ENCODE assay signal across 17 mouse cellular contexts in the genomic region with DNA sequence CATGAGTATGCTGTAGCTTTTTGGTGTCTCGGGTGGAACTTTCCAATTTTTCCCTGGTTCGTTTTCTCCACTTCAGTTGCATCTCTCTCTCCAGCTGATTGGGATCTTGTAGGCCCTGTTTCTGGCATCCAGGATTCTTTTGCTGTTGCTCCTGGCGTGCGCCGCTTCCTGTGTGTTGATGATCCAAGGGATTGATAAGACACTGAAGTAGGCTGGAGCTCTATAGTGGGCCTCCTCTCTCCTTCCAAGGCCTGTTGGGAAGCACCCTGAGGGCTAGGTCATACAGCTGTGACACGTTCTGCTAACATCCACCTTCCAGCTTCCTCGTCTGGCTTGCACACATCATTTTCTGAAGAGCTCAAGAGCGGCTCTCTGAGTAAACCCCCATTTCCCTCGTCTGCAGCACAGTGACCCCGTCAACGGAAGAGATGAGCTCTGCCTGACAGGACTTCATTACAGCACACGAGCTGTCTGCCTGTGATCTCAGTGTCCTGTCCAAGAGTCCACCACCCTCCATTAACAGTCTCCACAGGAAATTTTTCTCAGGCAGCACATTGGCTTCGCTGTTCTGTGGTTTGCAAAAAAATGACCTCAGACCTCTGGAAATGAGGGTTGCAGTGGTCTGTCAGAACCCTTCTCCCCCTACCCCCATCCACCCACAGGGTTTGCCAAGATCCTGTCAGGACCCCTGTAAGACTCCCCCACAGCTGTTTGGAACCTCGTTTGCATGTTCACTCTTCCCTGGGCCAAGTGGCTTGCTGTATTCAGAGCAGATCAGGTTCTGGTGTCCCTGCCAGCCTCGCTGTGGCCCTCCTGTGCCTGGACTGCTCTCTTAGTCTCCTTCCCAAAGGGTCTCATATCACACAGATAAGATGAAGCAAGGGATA. TPM values are rescaled to one million over a fixed set of nuclear protein-coding genes. Genes with fewer than 3 reads are reported as not detected.
DNase-seq lines count a peak whose midpoint lies in the region; ATAC-seq lines count a peak whose summit lies in the region.
"Had no signal": no experiment of that assay in that cellular context is flagged by ENCODE, and none has a peak within 500 bp of the region (broad histone marks: within the 10 kb centered on the region; RNA-seq: fewer than 3 reads in every experiment).

No protein-coding gene starts in this region.

- H3K4me2 ChIP-seq in embryonic facial prominence, embryonic 14.5 days (ENCODE audit: low read depth, low read length): no peak overlapping the region
- H3K4me2 ChIP-seq in kidney, embryonic 16.5 days (replicated peaks; ENCODE audit: low read depth, low read length): no peak overlapping the region
- no peak overlapping the region for H3K4me2 ChIP-seq in midbrain, embryonic 12.5 days (replicated peaks)
- H3K4me2 ChIP-seq in midbrain, embryonic 11.5 days: no peak overlapping the region
- no peak overlapping the region for H3K4me2 ChIP-seq in midbrain, embryonic 14.5 days (ENCODE audit: low read length)
- H3K4me2 ChIP-seq: heart, embryonic 13.5 days; liver, embryonic 12.5 days had no signal

- H3K9me3 ChIP-seq in embryonic facial prominence, embryonic 14.5 days (ENCODE audit: control insufficient read depth, low read length): no peaks in the 10 kb centered on the region
- H3K9me3 ChIP-seq in embryonic facial prominence, embryonic 10.5 days: no peaks in the 10 kb centered on the region
- no peaks in the 10 kb centered on the region for H3K9me3 ChIP-seq in kidney, embryonic 16.5 days (ENCODE audit: low read length)
- H3K9me3 ChIP-seq in midbrain, embryonic 12.5 days: no peaks in the 10 kb centered on the region
- H3K9me3 ChIP-seq in midbrain, embryonic 11.5 days (ENCODE audit: control insufficient read depth, low read length): no peaks in the 10 kb centered on the region
- no peaks in the 10 kb centered on the region for H3K9me3 ChIP-seq in midbrain, embryonic 14.5 days (ENCODE audit: control insufficient read depth, low read length)
- H3K9me3 ChIP-seq: heart, embryonic 13.5 days; limb, embryonic 10.5 days; liver, embryonic 12.5 days had no signal

- DNase-seq in embryonic facial prominence, embryonic 14.5 days (ENCODE audit: low spot score): peak; percentile 37
- no peak for DNase-seq in embryonic facial prominence, embryonic 10.5 days (ENCODE audit: low spot score)
- no peak for DNase-seq in kidney, postnatal 36 days
- DNase-seq in midbrain, embryonic 11.5 days (ENCODE audit: low spot score, missing footprints): no peak
- no peak for DNase-seq in midbrain, embryonic 14.5 days
- no peak for DNase-seq in gastrocnemius, postnatal 36 days
- DNase-seq: adrenal gland, postnatal 14 days; cerebellum, adult 9-11 months; right cerebral cortex, adult 18-20 months; spleen, adult 18-20 months had no signal

- no peak overlapping the region for H3K4me3 ChIP-seq in embryonic facial prominence, embryonic 14.5 days (ENCODE audit: low read depth, low read length)
- no peak overlapping the region for H3K4me3 ChIP-seq in embryonic facial prominence, embryonic 10.5 days
- H3K4me3 ChIP-seq in kidney, embryonic 16.5 days (ENCODE audit: low read length): no peak overlapping the region
- no peak overlapping the region for H3K4me3 ChIP-seq in midbrain, embryonic 12.5 days
- H3K4me3 ChIP-seq in midbrain, embryonic 11.5 days (ENCODE audit: low read depth, low read length): no peak overlapping the region
- no peak overlapping the region for H3K4me3 ChIP-seq in midbrain, embryonic 14.5 days (replicated peaks; ENCODE audit: low read depth, low read length)
- H3K4me3 ChIP-seq: heart, embryonic 13.5 days; limb, embryonic 10.5 days; liver, embryonic 12.5 days had no signal

- no peak overlapping the region for H3K27ac ChIP-seq in embryonic facial prominence, embryonic 14.5 days (replicated peaks; ENCODE audit: low read depth, low read length)
- no peak overlapping the region for H3K27ac ChIP-seq in embryonic facial prominence, embryonic 10.5 days (replicated peaks)
- H3K27ac ChIP-seq in kidney, embryonic 16.5 days (ENCODE audit: low read length): no peak overlapping the region
- peak overlapping the region; percentile 56; the same call in 1 of the 2 replicates for H3K27ac ChIP-seq in midbrain, embryonic 12.5 days (replicated peaks)
- H3K27ac ChIP-seq in midbrain, embryonic 11.5 days (ENCODE audit: low read depth, low read length): no peak overlapping the region
- H3K27ac ChIP-seq in midbrain, embryonic 14.5 days (replicated peaks; ENCODE audit: low read depth, low read length): 0 out of 2 replicates have a peak overlapping the region, but pooled peaks have one; percentile 2
- H3K27ac ChIP-seq: heart, embryonic 13.5 days; limb, embryonic 10.5 days; liver, embryonic 12.5 days had no signal

- H3K4me1 ChIP-seq in embryonic facial prominence, embryonic 14.5 days (ENCODE audit: control insufficient read depth, insufficient read depth, low read length): 0 out of 2 replicates have a peak, but pooled peaks cover 2% of the 10 kb centered on the region
- H3K4me1 ChIP-seq in embryonic facial prominence, embryonic 10.5 days: peaks cover 11% of the 10 kb centered on the region
- H3K4me1 ChIP-seq in kidney, embryonic 16.5 days (ENCODE audit: insufficient read depth, low read length): peaks cover 21% of the 10 kb centered on the region
- peaks cover 33% of the 10 kb centered on the region for H3K4me1 ChIP-seq in midbrain, embryonic 12.5 days
- peaks cover 10% of the 10 kb centered on the region for H3K4me1 ChIP-seq in midbrain, embryonic 11.5 days (ENCODE audit: control insufficient read depth, insufficient read depth, low read length)
- H3K4me1 ChIP-seq in midbrain, embryonic 14.5 days (ENCODE audit: control insufficient read depth, insufficient read depth, low read length): 0 out of 2 replicates have a peak, but pooled peaks cover 8% of the 10 kb centered on the region
- H3K4me1 ChIP-seq: liver, embryonic 12.5 days had no signal

- intact Hi-C loops in gastrocnemius, postnatal 36 days (cut with DNase I): no loop called here

- WGBS in embryonic facial prominence, embryonic 14.5 days: 59% methylated on average over 15 of the region's 15 CpGs
- WGBS in embryonic facial prominence, embryonic 10.5 days: 78% methylated on average over 15 of the region's 15 CpGs
- WGBS in kidney, embryonic 16.5 days: 47% methylated on average over 15 of the region's 15 CpGs
- 79% methylated on average over 15 of the region's 15 CpGs for WGBS in midbrain, embryonic 12.5 days
- WGBS in midbrain, embryonic 11.5 days: 85% methylated on average over 15 of the region's 15 CpGs
- WGBS in midbrain, embryonic 14.5 days: 74% methylated on average over 15 of the region's 15 CpGs

- H3K27me3 ChIP-seq in embryonic facial prominence, embryonic 14.5 days (replicated peaks; ENCODE audit: control insufficient read depth, insufficient read depth, low read length): no peaks in the 10 kb centered on the region
- no peaks in the 10 kb centered on the region for H3K27me3 ChIP-seq in embryonic facial prominence, embryonic 10.5 days (replicated peaks; ENCODE audit: low read depth, poor library complexity, severe bottlenecking)
- no peaks in the 10 kb centered on the region for H3K27me3 ChIP-seq in kidney, embryonic 16.5 days (ENCODE audit: insufficient read depth, low read length)
- no peaks in the 10 kb centered on the region for H3K27me3 ChIP-seq in midbrain, embryonic 12.5 days
- H3K27me3 ChIP-seq in midbrain, embryonic 11.5 days (ENCODE audit: control insufficient read depth, insufficient read depth, low read length): no peaks in the 10 kb centered on the region
- H3K27me3 ChIP-seq in midbrain, embryonic 14.5 days (ENCODE audit: control insufficient read depth, insufficient read depth, low read length): no peaks in the 10 kb centered on the region
- H3K27me3 ChIP-seq: heart, embryonic 13.5 days had no signal

- no peak overlapping the region for H3K9ac ChIP-seq in embryonic facial prominence, embryonic 14.5 days (ENCODE audit: low read depth, low read length)
- H3K9ac ChIP-seq in kidney, embryonic 16.5 days (replicated peaks; ENCODE audit: low read length): peak overlapping the region; percentile 42; the same call in 1 of the 2 replicates
- H3K9ac ChIP-seq in midbrain, embryonic 12.5 days (replicated peaks): no peak overlapping the region; the same call in 1 of the 2 replicates
- no peak overlapping the region for H3K9ac ChIP-seq in midbrain, embryonic 11.5 days (ENCODE audit: low read length)
- no peak overlapping the region for H3K9ac ChIP-seq in midbrain, embryonic 14.5 days (replicated peaks; ENCODE audit: low read length)
- H3K9ac ChIP-seq: heart, embryonic 13.5 days; liver, embryonic 12.5 days had no signal

- ATAC-seq in embryonic facial prominence, embryonic 14.5 days (ENCODE audit: low read depth): peak; percentile 18; the same call in 1 of the 2 replicates
- ATAC-seq in kidney, embryonic 16.5 days (ENCODE audit: low FRiP score, low TSS enrichment): peak; percentile 37; the same call in 1 of the 2 replicates
- ATAC-seq in midbrain, embryonic 12.5 days (ENCODE audit: low FRiP score, low read depth): no peak
- ATAC-seq in midbrain, embryonic 11.5 days (ENCODE audit: low FRiP score): no peak
- no peak for ATAC-seq in midbrain, embryonic 14.5 days (ENCODE audit: low FRiP score, low TSS enrichment)
- ATAC-seq: liver, embryonic 12.5 days had no signal

- H3K36me3 ChIP-seq in embryonic facial prominence, embryonic 14.5 days (ENCODE audit: control insufficient read depth, insufficient read depth, low read length): no peaks in the 10 kb centered on the region
- no peaks in the 10 kb centered on the region for H3K36me3 ChIP-seq in embryonic facial prominence, embryonic 10.5 days (replicated peaks)
- H3K36me3 ChIP-seq in kidney, embryonic 16.5 days (ENCODE audit: insufficient read depth, low read length): no peaks in the 10 kb centered on the region
- H3K36me3 ChIP-seq in midbrain, embryonic 12.5 days: peaks cover 14% of the 10 kb centered on the region; the same call in 1 of the 2 replicates
- peaks cover 2% of the 10 kb centered on the region; the same call in 1 of the 2 replicates for H3K36me3 ChIP-seq in midbrain, embryonic 11.5 days (ENCODE audit: control insufficient read depth, insufficient read depth, low read length)
- H3K36me3 ChIP-seq in midbrain, embryonic 14.5 days (ENCODE audit: control insufficient read depth, insufficient read depth, low read length): no peaks in the 10 kb centered on the region
- H3K36me3 ChIP-seq: heart, embryonic 13.5 days; limb, embryonic 10.5 days; liver, embryonic 12.5 days had no signal

RNA-seq across cellular contexts. Expression of gene Sema5b, which starts 14.9 kb away (rescaled TPM):
- polyA plus RNA-seq in embryonic facial prominence, embryonic 14.5 days (2014; fragmentation: Nextera tagmentation; extraction: Ambion mirVana): 5.5 and 8.0 TPM in 2 replicates
- 9.5 and 16.5 TPM in 2 replicates for polyA plus RNA-seq in embryonic facial prominence, embryonic 10.5 days (2016; fragmentation: Nextera tagmentation; extraction: Ambion mirVana)
- polyA plus RNA-seq in kidney, embryonic 16.5 days (2015; fragmentation: Nextera tagmentation; extraction: Ambion mirVana): 6.4 and 7.3 TPM in 2 replicates
- 67.6 and 71.9 TPM in 2 replicates for polyA plus RNA-seq in midbrain, embryonic 12.5 days (2016; fragmentation: Nextera tagmentation; extraction: Ambion mirVana)
- polyA plus RNA-seq in midbrain, embryonic 11.5 days (2014; fragmentation: Nextera tagmentation; extraction: Ambion mirVana): 31.1 and 31.7 TPM in 2 replicates
- polyA plus RNA-seq in midbrain, embryonic 14.5 days (2014; fragmentation: Nextera tagmentation; extraction: Ambion mirVana): 18.4 and 20.0 TPM in 2 replicates
- total RNA-seq in gastrocnemius, postnatal 36 days (2021): under 1 TPM; 0.44 to 0.56 TPM
- total RNA-seq: hematopoietic stem cell, adult 5-6 weeks; megakaryocyte progenitor cell, adult 5-6 weeks had no signal

Comparison
In these comparisons a context has a peak if more than half of its experiments do, and no peak if none do; other contexts are left out.
1. H3K27ac ChIP-seq: peak in midbrain, embryonic 12.5 days (single experiment) and midbrain, embryonic 14.5 days (single experiment); none in embryonic facial prominence, embryonic 14.5 days (single experiment), embryonic facial prominence, embryonic 10.5 days (single experiment), kidney, embryonic 16.5 days (single experiment) and midbrain, embryonic 11.5 days (single experiment).
2. ATAC-seq: peak in embryonic facial prominence, embryonic 14.5 days (single experiment) and kidney, embryonic 16.5 days (single experiment); none in midbrain, embryonic 12.5 days (single experiment), midbrain, embryonic 11.5 days (single experiment) and midbrain, embryonic 14.5 days (single experiment).